Mouse (Mus musculus) midbrain, embryonic 11.5 days (tissue): ENCODE measurements around the gene Nfe2l1. TPM values are rescaled to one million over a fixed set of nuclear protein-coding genes. Genes with fewer than 3 reads are reported as not detected.
A peak's percentile ranks its signal among the peaks of the same experiment; 100 is the strongest.

Experiments used
- ATAC-seq: fragments of 200-750 bp; cut with Nextera tagmentation; 2 replicates; pipeline ENCODE4 v1.8.0; 2017; ENCODE audit warnings: moderate TSS enrichment, moderate library complexity; ENCODE audit not compliant: low FRiP score
- DNase-seq: peaks from one replicate; pipeline ENCODE4 v3.0.0; 2015; ENCODE audit warnings: low spot score; ENCODE audit errors: missing footprints
- H3K27ac ChIP-seq: fragments of 300-500 bp; sonication (generic); 2 replicates; pipeline ENCODE4 v1.5.1; 2014; ENCODE audit warnings: low read depth, low read length
- H3K27me3 ChIP-seq: fragments of 300-500 bp; sonication (generic); 2 replicates; pipeline ENCODE4 v1.6.1; 2014; ENCODE audit warnings: mild to moderate bottlenecking, low read length, moderate library complexity, mixed read lengths; ENCODE audit not compliant: control insufficient read depth, insufficient read depth
- H3K36me3 ChIP-seq: fragments of 300-500 bp; sonication (generic); 2 replicates; pipeline ENCODE4 v1.6.1; 2014; ENCODE audit warnings: mild to moderate bottlenecking, low read length, moderate library complexity, mixed read lengths; ENCODE audit not compliant: control insufficient read depth, insufficient read depth
- H3K4me1 ChIP-seq: fragments of 300-500 bp; sonication (generic); 2 replicates; pipeline ENCODE4 v1.6.1; 2014; ENCODE audit warnings: low read length; ENCODE audit not compliant: control insufficient read depth, insufficient read depth
- H3K4me2 ChIP-seq: fragments of 300-500 bp; sonication (generic); 2 replicates; pipeline ENCODE4 v1.6.1; 2014; ENCODE audit warnings: mild to moderate bottlenecking, moderate library complexity
- H3K4me3 ChIP-seq: fragments of 300-500 bp; sonication (generic); 2 replicates; pipeline ENCODE4 v1.5.1; 2014; ENCODE audit warnings: low read depth, low read length
- H3K9ac ChIP-seq: fragments of 300-500 bp; sonication (generic); 2 replicates; pipeline ENCODE4 v1.6.1; 2014; ENCODE audit warnings: low read length
- H3K9me3 ChIP-seq: fragments of 300-500 bp; sonication (generic); 2 replicates; pipeline ENCODE4 v1.6.1; 2016; ENCODE audit warnings: low read length; ENCODE audit not compliant: control insufficient read depth
- WGBS: fragments of 180-500 bp; shearing (Covaris S2); extraction: QIAGEN DNeasy Blood & Tissue Kit; methylation state at CpG from one replicate; pipeline ENCODE4 v1.1.7; 2014; 5-methylcytosine and 5-hydroxymethylcytosine counted together
- polyA plus RNA-seq: library from polyadenylated mRNA; unstranded; fragments of >200 nt; fragmentation: Nextera tagmentation; extraction: Ambion mirVana; gene quantifications from 2 replicates; pipeline ENCODE4 v1.2.1, GENCODE M21; 2014

Gene Nfe2l1
- 31.7 and 35.2 TPM in 2 replicates for polyA plus RNA-seq

- DNase-seq (peak; percentile 99), ATAC-seq (peak; percentile 99)
- Histone ChIP-seq H3K27me3 (no peaks in the 10 kb centered on the region), H3K27ac (peak within 1 kb of the TSS; percentile 95), H3K9me3 (no peaks in the 10 kb centered on the region), H3K4me2 (peak within 1 kb of the TSS; percentile 71), H3K9ac (peak within 1 kb of the TSS; percentile 93), H3K36me3 (peaks cover 7% of the 10 kb centered on the region; the same call in 1 of the 2 replicates), H3K4me1 (peaks cover 28% of the 10 kb centered on the region), H3K4me3 (peak within 1 kb of the TSS; percentile 89)
- under 1% methylated on average over 51 of the region's 51 CpGs for WGBS
These were observed at the start of gene Nfe2l1 for GRCm38 (mm10) chr11:96829813-96830538. TSS of gene Nfe2l1 (minus strand) at chr11:96829968.

- WGBS = 6% methylated on average over 7 of the region's 7 CpGs
These were observed 49.6 kb upstream of the Nfe2l1 start for GRCm38 (mm10) chr11:96879359-96879758.

GRCm38 (mm10) chr11:96878715-96879114, 48.9 kb upstream of the Nfe2l1 start:
- no peaks in the 10 kb centered on the region for H3K9me3 ChIP-seq
- no peak overlapping the region for H3K4me3 ChIP-seq
- DNase-seq (no peak), ATAC-seq (no peak)
- H3K9ac ChIP-seq = peak overlapping the region; percentile 46
- no peak overlapping the region for H3K4me2 ChIP-seq
- H3K27me3 ChIP-seq = no peaks in the 10 kb centered on the region
- H3K4me1 ChIP-seq = peaks cover 54% of the 10 kb centered on the region
- H3K36me3 ChIP-seq = no peaks in the 10 kb centered on the region
- 20% methylated on average over 3 of the region's 3 CpGs for WGBS
- H3K27ac ChIP-seq = peak overlapping the region; percentile 100

More at GRCm38 (mm10) chr11:96879359-96879758, 49.6 kb upstream of the Nfe2l1 start:
- Histone ChIP-seq H3K9ac (peak overlapping the region; percentile 46), H3K27ac (peak overlapping the region; percentile 100), H3K4me2 (no peak overlapping the region), H3K36me3 (no peaks in the 10 kb centered on the region), H3K4me1 (peaks cover 48% of the 10 kb centered on the region), H3K27me3 (no peaks in the 10 kb centered on the region), H3K9me3 (no peaks in the 10 kb centered on the region), H3K4me3 (no peak overlapping the region)
- DNase-seq (peak; percentile 94), ATAC-seq (no peak)

DNA sequence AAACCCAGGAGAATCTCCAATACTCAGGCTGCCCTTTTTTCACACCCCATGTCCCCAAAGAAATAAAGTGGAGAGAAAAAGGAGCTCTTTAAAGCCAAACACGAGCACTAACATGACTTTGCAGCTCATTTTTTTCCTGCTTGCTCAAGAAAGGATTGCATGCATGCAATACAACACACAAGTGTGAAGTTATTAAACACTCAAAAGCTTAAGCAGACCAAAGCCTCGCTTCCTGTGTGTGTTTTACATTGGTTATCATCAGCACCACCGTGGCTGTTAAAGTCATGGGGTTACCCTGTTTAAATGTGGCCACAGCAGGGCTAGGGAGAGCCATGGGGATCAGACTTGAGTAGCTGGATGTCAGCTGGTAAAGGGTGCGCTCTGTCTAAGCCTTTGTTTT, 47.3 kb upstream of the Nfe2l1 start:
- no peaks in the 10 kb centered on the region for H3K27me3 ChIP-seq
- no peaks in the 10 kb centered on the region for H3K9me3 ChIP-seq
- DNase-seq (no peak), ATAC-seq (no peak)
- H3K27ac ChIP-seq = peak overlapping the region; percentile 100
- H3K9ac ChIP-seq = peak overlapping the region; percentile 85
- peaks cover 69% of the 10 kb centered on the region for H3K4me1 ChIP-seq
- H3K36me3 ChIP-seq = no peaks in the 10 kb centered on the region
- H3K4me3 ChIP-seq = no peak overlapping the region
- peak overlapping the region; percentile 47 for H3K4me2 ChIP-seq
- 38% methylated on average over 4 of the region's 4 CpGs for WGBS

- WGBS = 1% methylated on average over 13 of the region's 13 CpGs
- peaks cover 75% of the 10 kb centered on the region for H3K4me1 ChIP-seq
These were observed 46.7 kb upstream of the Nfe2l1 start for GRCm38 (mm10) chr11:96876300-96877040.

GRCm38 (mm10) chr11:96875745-96876144, 46.0 kb upstream of the Nfe2l1 start:
- Histone ChIP-seq H3K4me3 (peak overlapping the region; percentile 13), H3K9me3 (no peaks in the 10 kb centered on the region), H3K27ac (peak overlapping the region; percentile 100), H3K4me2 (peak overlapping the region; percentile 47; the same call in 1 of the 2 replicates), H3K4me1 (peaks cover 75% of the 10 kb centered on the region), H3K9ac (peak overlapping the region; percentile 85; the same call in 1 of the 2 replicates), H3K36me3 (no peaks in the 10 kb centered on the region), H3K27me3 (no peaks in the 10 kb centered on the region)
- 0% methylated on average over 35 of the region's 35 CpGs for WGBS
- DNase-seq = peak; percentile 99
- peak; percentile 83 for ATAC-seq

More at GRCm38 (mm10) chr11:96876300-96877040, 46.7 kb upstream of the Nfe2l1 start:
- ATAC-seq (peak; percentile 58), DNase-seq (peak; percentile 97)
- Histone ChIP-seq H3K27ac (peak overlapping the region; percentile 100), H3K9me3 (no peaks in the 10 kb centered on the region), H3K36me3 (no peaks in the 10 kb centered on the region), H3K4me2 (peak overlapping the region; percentile 47), H3K4me3 (peak overlapping the region; percentile 13), H3K9ac (peak overlapping the region; percentile 85), H3K27me3 (no peaks in the 10 kb centered on the region)

DNA sequence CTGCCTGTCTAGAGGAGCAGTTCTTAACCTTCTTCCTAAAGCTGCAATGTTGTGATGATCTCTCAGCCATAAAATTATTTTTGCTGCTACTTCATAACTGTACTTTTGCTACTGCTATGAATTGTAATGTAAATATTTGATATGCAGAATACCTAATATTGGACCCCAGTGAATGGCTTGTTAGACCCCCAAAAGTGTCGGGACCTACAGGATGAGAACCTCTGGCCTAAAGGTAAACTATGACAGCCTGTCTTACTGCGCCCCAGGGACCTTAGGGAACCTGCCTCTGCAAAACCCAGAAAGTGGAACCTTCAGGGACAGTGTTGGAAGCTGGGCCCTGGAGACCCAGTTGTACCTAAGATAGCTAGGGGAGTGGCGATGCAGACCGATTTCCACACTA, 45.5 kb upstream of the Nfe2l1 start:
- H3K27me3 ChIP-seq = no peaks in the 10 kb centered on the region
- peak; percentile 90 for DNase-seq
- H3K36me3 ChIP-seq = no peaks in the 10 kb centered on the region
- peaks cover 75% of the 10 kb centered on the region for H3K4me1 ChIP-seq
- H3K27ac ChIP-seq = peak overlapping the region; percentile 100
- no peak for ATAC-seq
- H3K9me3 ChIP-seq = no peaks in the 10 kb centered on the region
- H3K9ac ChIP-seq = peak overlapping the region; percentile 92
- H3K4me3 ChIP-seq = no peak overlapping the region; the same call in 1 of the 2 replicates
- WGBS = 2% methylated on average over 4 of the region's 4 CpGs
- H3K4me2 ChIP-seq = peak overlapping the region; percentile 13; the same call in 1 of the 2 replicates

- Histone ChIP-seq H3K27me3 (no peaks in the 10 kb centered on the region), H3K9me3 (no peaks in the 10 kb centered on the region), H3K27ac (peak overlapping the region; percentile 100), H3K4me3 (no peak overlapping the region), H3K4me1 (peaks cover 65% of the 10 kb centered on the region), H3K9ac (peak overlapping the region; percentile 92), H3K36me3 (no peaks in the 10 kb centered on the region), H3K4me2 (peak overlapping the region; percentile 63)
- ATAC-seq = peak; percentile 34
- peak; percentile 94 for DNase-seq
- 3% methylated on average over 11 of the region's 11 CpGs for WGBS
These were observed 43.9 kb upstream of the Nfe2l1 start for GRCm38 (mm10) chr11:96873601-96874140.
